Mouse (Mus musculus) heart, adult 9 months (tissue): ENCODE results near the gene Med18.
A peak's percentile ranks its signal among the peaks of the same experiment; 100 is the strongest.
"Not testable (repeated sequence)": the region's sequence is repeated elsewhere in the genome, so short reads cannot be mapped to it uniquely, and the experiment has no call there.

Source experiments
- DNase-seq, 2 experiments: peaks; one replicate each; pipeline ENCODE4 v3.0.0; 2022; ENCODE audit warnings: low spot score in 2 of 2

Gene Med18

DNA sequence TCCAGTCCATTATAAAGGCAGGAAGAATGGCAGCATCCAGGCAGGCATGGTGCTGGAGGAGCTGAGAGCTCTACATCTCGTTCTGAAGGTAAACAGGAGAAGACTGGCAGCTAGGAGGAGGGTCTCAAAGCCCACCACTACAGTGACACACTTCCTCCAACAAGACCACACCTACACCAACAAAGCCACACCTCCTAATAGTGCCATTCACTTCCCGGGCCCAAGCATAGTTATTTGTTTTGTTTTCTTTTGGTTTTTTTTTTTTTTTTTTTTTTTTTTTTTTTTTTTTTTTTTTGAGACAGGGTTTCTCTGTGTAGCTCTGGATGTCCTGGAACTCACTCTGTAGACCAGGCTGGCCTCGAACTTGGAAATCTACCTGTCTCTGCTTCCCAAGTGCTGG, 18.4 kb upstream of the Med18 start:
- not testable (repeated sequence) for DNase-seq

DNA sequence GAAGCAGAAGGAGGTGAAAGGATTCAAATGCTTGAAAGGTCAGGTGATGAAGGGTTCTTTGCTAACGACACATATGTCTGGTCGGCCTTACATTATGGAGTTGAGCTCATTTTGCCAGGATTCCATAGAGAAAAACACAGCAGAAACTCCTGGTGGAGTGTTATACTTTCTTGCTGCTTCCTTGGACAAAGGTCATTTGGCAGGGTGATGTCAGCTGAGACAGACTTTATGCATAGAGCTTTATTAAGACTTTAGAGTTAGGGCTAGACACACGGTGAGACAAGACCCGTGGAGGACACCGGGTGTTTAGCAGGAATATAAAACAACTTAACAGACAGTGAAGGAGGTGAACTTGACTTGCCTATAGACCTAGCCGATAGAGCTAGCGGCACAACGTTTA, 14.1 kb upstream of the Med18 start:
- no peak for DNase-seq

DNA sequence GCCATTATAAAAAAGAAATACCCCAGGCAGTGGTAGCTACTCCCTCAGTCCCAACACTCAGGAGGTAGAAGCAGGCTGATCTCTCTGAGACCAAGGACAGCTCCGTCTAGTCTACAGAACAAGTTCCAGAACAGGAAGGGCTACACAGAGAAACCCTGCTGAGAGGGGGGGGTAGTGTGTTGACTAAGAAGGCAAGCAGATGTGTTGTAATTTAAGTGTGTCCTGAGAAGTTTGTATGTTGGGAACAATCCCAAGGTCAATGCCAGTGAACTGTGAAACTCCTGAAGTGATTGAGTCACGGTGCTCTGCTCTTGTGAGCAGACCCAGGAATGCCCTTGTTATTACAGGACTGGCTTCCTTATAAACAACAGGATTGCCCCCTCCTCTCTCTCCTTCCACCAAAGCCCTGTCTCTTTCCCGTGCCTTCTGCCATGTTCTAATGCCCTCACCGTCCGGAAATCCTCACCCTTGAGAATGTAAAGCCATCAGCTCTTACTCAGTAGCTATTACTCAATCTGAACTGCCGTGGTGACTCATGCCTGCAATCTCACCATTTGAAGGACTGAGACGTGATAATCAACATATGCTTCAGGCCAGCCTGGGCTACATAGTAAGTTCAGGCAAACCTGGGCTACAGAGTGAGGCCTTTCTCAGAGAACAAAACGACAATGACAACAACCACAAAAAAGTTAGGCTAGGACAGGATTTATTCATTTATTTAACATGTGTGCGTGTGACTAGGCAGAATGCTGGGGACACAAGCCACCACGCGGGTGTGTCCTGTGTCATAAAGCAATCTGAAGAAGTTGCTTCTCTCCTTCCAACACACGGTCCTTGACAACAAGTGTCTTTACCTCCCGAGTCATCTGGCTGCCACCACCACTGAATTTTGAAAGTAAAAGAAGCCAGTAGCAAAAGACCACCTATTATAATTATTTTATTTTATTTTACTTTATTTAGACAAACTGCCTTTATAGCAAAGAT, 12.5 kb upstream of the Med18 start:
- DNase-seq: no peak

DNA sequence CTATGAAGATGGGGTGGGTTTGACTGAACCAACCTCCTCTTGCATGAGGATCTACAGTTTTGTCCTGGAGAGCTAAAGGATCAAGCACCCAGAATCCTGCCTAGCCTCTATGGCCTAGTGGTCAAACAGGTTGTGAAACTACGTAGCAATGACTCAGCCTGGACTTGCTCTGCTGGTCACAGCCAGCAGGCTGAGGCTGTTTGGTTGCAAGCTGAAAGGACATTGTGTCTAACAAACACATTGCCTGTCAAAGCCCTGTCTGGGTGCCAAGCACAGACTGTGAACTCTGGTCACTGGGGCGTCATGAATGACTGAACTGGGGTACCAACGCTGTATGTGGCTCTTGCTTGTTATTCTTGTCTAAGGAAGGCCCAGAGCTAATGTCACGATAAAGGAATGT, 10.9 kb upstream of the Med18 start:
- DNase-seq: no peak

DNA sequence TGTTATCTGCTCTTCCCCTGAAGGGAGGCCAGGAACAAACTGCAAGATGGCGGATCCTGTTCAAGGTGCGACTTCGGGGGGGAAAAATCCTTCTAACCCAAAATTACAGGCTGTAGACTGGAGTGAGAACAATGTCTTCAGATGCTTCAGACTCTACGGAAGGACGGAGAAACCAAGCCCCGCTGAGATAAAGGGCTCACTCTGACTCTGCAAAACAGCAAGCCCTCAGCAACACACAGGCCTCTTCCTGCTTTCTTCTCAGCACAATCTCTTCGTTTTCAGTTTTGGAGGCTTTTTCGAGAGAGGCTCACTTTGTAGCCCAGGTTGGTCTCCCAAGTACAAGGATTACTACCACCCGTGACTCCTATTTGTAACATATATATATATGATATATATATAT, 9.7 kb upstream of the Med18 start:
- DNase-seq: no peak

DNA sequence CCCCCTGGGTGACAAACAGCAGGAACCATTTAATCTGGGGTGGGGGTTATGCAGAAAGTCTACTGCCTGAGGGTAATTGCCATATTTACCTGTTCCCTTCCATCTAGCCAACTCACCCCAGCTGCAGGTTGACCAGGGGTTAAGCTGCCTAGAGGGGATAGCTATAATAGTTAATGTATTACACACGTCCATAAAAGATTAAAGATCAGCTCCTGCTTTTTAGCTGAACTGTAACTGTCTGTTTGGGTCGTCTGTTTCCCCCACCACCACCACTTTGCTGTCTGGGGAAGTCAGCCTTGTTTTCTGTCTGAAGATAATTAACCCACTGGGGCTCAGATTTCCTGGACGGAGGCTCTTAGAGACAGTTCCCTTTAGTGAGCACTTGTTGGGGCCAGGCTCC, 6.2 kb upstream of the Med18 start:
- DNase-seq: no peak

DNA sequence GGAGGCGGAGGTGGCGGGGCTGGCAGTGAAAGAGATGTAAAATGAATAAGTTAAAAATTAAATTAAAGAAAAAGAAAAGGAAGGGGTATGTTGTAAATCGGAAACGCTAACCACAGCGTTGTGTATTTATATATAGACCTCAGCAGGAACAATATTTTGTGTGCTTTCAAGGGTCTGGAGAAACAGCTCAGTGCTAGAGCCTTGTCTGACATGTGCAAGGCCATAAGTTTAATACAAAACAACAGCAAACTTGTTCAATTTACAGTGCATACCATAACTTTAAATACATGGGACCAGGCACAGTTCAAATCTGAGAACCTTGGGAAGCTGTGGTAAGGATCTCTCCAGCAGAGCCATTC, 513 bp upstream of the Med18 start:
- no peak for DNase-seq

DNA sequence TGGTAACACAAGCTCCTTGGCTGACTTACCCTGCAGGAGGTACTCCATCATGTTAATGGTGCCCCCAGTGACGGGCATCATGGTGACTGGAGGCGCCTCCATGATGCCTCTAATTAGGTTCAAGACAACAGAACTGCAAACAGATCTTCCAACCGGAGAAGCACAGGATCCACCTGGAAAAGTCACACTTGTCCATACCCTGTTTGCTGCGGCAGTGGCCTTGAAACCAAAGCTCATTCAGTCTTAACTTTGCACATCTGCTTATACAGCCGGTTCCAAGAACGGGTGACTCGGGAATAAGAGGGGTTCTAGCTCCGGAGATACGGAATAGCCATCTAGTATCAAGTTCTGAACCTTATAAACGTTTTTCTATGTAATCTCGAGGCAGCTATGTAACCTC, 885 bp downstream of the Med18 start:
- no peak for DNase-seq

DNA sequence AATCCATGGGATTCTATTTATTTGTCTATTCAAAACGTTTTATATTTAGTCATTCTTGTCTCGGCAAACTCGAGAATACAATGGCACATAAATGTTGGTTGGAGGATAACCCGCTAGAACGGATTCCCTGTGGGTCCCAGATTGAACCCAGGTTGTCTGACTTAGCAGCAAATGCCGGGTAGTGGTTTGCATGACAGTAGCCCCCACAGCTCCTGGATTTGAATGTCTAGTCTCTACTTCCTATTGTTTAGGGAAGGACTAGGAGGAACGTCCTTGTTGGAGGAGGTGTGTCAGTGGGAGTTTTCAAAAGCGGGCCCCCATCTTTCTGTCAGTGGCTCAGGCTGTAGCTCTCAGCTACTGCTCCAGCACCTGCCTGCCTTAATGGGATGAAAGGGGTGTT, 3.5 kb downstream of the Med18 start:
- no peak for DNase-seq

DNA sequence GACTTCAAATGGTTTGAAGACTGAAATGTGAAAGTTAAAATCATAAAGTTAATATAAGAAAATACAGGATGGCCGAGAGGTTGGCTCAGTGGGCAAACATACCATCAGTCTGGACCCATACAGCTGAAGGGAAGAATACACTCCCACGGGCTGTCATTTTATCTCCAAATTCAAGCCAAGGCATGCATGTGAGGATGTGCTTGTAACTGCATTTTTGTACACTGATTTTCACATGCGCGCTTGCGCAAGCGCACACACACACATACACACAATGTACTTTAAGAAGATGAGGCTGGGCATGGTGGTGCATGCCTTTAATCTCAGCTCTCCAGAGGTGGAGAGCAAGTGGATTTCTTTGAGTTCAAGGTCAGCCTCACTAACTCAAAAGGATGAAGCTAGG, 8.2 kb downstream of the Med18 start:
- no peak for DNase-seq

DNA sequence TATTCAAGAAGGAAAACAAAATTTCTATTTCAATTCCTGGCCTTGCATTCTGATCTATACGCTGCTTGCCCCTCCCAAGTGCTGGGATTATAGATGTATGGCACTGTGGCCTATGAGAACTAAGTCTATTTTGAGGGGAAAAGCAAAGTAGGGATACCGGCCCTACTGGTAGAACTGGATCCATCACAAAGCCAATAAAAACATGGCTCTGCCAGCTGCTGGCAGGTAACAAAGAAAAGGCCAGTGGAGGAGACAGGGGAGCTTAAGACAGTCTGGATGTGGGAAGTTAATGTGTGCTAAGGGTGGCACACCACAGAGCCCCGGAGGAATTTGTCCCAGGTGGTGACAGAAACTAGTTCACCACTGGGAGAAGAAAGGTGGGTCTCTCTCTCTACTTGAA, 8.6 kb downstream of the Med18 start:
- no peak for DNase-seq

DNA sequence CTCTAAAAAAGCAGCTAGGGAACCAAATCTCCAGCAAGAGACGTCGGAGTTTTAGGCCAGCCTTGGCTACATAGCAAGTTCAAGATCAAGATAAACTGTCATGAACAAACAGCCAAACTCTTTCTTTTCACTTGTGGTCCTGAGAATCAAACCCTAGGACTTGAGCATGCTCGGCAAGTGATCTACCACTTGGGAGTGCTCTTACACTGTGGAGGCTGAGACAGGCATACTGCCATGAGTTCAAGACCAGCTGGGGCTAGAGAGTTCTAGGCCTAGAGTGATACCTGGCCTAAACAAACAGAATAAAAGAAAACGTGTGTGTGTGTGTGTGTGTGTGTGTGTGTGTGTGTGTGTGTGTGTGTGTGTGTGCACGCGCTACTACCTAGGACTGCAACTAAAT, 9.5 kb downstream of the Med18 start:
- no peak for DNase-seq

DNA sequence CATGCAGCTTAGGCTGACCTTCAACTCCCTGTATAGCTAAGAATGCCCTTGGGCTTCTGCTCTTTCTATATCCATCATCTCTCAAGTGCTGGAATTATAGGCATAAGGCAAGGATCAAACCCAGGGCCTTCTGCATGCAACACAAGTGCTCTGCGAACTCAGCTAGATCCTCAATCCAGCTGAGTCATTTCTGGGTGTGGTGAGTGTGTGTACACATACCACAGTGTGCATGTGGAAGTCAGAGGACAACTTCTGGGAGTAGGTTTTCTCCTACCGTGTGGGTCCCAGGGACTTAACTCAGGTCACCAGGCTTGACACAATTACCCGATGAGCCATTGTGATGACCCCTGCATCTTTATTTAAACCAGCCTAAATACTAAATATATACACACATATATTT, 13.9 kb downstream of the Med18 start:
- no peak for DNase-seq

DNA sequence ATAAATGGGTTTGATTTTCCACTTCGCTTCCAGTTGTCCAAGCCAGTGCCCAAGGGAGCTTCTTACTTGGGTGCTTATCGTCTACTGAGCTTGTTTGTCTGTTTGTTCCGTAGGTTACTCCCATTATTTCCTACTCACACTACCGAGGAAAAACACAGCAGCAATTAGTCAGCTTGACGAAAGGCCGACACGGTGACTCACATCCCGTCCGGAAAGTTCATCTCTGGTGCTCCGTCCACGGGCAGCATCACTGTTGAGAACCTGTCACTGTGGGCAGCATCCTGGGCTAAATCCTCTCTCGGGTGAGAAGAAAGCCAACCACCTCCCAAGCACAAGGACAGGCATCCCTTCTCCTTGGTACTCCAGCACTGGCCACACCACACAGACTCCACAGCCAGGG, 17.6 kb downstream of the Med18 start:
- DNase-seq: no peak

DNA sequence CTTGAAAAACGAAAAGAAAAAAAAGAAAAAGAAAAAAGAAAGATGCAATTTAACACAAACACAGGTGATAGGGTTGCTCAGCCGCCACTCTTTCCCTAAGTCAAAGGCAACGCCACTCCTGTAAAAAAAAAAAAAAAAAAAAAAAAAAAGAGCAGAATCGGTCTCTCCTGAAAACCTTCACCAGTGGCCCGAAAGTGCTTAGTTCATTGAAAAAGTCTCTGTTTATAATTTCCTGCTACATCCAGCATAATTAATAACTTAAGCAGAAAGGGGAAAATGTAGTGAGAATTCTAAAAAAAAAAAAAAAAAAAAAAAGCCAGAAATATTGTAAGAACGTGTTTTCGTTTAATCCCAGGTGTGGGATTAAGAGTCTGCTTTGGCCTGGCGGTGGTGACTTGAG, 19.2 kb downstream of the Med18 start:
- DNase-seq: no peak

DNA sequence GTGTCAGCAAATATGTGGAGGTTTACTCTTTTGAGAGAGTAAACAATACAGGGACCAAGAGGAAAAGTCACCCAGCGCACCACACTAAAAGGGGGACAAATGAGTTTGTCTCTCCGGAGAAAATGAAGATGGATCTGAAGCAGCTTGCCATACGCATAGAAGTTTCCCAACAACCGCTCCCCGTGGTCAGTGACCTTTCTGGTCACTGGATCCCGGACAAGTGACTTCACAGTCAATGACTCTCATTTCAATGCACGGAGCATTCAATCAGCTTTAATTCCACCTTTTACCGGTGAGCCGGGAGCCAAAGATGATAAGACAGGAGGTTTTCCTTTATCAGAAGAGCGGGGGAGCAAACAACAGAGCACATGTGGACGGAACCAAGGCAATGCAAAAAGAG, 25.9 kb downstream of the Med18 start:
- DNase-seq: no peak

DNA sequence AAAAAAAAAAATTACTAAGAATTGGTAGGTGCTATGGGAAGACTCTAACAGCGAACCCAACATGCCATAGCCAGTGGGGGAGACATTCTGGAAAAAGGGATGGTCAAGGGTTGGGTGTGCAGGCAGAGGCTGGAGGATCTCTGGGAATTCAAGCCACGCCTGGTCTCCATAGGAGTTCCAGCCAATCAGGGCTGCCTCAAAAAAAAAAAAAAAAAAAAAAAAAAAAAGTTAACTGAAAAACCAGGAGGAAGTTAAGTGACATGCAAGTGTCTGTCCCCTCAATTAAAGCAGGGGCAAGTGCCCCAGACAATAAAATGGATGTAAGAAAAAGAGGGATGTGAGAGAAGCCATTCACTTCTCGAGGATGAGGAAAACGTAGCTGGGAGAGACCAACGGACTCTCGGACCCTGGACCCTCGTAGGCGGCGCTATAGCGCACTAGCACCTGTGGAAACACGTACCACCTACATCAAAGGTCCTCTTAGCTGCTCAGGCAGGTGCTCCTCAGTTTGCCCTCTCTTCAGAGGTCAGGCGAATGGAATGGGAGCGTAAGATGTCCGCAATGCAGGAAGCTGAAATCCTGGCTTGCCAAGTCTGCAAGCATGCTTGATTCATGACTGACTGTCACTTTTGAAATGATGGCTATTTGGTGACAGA, 30.9 kb downstream of the Med18 start:
- no peak for DNase-seq

DNA sequence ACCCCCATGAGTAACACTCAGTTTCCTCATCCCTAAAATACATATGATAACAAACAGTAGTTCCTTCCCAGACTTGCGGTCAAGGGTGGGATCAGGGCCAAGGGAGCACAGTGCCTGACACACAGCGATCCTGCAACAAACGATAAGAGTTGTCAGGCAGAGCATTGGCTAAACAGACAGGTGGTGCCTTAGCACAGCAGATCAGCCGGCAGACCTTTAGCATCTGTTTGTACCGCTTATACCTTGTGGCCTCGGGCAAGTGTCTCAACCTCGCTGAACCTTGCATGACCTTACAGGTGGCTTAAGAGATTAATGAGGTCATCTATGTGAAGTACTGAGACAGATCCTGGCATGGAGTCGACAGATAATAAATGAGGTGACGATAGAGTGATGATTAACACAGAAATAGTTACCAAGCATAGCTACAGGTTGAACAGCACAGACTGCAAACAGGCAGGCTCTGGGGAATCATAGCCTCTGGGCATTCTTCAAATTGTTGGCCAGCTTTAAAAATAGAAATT, 35.6 kb downstream of the Med18 start:
- peak in 1 of 2 experiments; percentile 12 for DNase-seq

DNA sequence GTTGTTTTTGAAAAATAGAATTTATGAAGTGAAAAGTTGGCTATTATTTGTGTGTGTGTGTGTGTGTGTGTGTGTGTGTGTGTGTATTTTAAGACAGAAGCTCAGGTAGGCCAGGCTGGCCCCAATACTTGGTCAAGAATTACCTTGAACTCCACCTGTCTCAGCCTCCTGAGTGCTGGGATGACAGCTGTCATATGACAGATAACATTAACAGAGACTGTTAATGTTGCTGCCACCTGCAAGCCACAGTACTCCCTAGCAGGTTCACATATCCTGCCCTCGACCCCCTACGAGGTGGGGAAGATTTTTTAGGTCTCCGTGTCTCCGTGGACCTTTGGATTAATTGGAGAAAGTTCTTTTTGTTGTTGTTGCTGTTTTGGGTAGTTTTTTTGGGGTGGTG, 36.2 kb downstream of the Med18 start:
- DNase-seq: no peak

DNA sequence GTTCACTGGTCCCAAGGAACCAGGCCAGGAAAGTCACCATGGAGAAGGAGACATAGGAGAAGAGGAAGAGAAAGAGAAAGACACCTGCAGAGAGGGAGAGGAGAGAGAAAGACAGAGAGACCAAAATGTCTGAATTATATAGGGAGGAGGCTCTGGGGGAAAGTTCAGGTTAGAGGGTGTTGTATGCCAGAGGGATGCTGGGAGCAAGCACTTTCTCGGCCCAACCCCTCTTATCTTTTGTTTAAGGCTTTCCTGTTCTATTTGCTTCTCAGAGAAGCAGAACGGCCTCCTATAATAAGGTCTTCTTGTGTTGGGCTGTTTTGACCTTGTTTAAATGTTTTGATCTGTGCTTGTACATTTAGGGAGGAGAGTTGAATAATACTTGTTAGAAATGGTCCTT, 37.7 kb downstream of the Med18 start:
- DNase-seq: no peak

DNA sequence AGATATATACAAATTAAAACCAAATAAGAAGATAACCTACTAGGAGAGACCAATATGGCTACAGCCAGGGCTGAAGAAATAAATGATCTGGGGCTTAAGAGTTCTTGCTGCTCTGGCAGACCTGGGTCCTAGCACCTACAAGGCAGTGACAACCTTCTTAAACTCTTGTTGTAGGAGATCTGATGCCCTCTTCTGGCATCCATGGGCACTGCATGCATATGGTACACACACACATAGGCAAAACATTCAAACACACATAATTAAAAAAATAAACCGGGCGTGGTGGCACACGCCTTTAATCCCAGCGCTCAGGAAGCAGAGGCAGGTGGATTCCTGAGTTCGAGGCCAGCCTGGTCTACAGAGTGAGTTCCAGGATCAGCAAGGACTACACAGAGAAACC, 39.0 kb downstream of the Med18 start:
- no peak for DNase-seq

DNA sequence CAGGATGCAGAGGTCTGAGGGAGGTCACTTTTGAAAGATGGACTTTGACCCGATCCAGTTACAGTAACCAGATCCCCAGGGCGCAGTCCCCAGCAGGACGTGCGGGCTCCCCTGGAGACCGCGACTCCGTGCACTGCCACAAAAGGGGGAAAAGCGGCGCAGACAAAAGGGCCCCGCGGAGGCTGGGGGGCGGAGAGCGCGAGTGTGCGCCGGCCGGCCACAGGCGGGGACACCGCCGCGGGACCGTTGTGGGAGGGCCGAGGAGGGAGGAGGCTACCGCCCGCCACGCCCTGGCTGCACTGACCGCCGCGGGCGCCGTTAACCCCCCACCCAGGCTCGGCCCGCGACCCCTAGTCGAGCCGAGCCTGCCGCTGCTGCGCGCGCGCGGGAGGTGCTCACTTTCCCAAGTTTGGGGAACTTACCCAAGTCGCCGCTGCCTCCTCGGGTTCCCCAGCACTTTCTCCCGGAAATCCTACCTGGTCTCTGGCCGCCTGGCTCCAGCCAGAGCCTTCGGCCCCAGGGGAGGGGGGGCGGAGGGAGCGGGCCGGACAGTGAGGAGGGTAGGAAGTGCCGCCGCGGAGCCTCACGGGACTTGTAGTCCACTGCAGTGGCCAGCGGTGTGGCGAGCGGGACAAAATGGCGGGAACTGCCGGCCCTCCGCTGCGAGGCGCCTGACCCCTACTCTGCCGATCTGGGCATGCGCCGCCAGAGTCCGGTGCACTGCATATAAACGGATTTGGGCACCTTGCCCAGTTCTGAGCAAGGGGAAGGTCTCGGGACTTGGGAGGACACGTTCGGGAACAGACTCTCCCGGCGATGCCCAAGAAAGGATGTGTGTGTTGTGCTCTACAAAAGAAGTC, 41.6 kb downstream of the Med18 start, which contains the start of gene Phactr4:
Gene Phactr4, minus strand, starts transcription at position 567 of the 860 bp plus-strand sequence.
- DNase-seq: peak; percentile 98
